Mouse (Mus musculus) liver, embryonic 18 days (tissue): ENCODE data around the gene Capn3. TPM values are rescaled to one million over a fixed set of nuclear protein-coding genes. Genes with fewer than 3 reads are reported as not detected.

Experiments
- polyA plus RNA-seq: library from polyadenylated mRNA; depleted of rRNA; stranded (reverse); fragments of >200 nt; gene quantifications from 2 replicates; pipeline ENCODE4 v1.2.3, GENCODE M21; 2012; rRNA removed

The Capn3 gene
- polyA plus RNA-seq, result 3.8 and 4.5 TPM in 2 replicates

GRCm38 (mm10) chr2:120455719-120456118, at the start of gene Capn3:
Gene Capn3 (plus strand): TSS chr2:120456019.

Other genes with a start within 250 kb of the Capn3 start
- gene Pla2g4e, start 210.7 kb upstream of the Capn3 start, polyA plus RNA-seq, result 0.01 TPM in 1 of 2 replicates, not detected in the other
- not detected in 2 replicates for gene Pla2g4d, start 166.8 kb upstream of the Capn3 start, polyA plus RNA-seq
- 0.01 TPM in 1 of 2 replicates, not detected in the other for gene Pla2g4f, start 141.9 kb upstream of the Capn3 start, polyA plus RNA-seq
- gene Vps39, start 102.9 kb upstream of the Capn3 start, polyA plus RNA-seq, result 8.4 and 9.4 TPM in 2 replicates
- gene Ganc, start 52.1 kb upstream of the Capn3 start, polyA plus RNA-seq, result 6.4 and 7.5 TPM in 2 replicates
- gene Tmem87a, start 51.9 kb upstream of the Capn3 start, polyA plus RNA-seq, result 6.5 and 6.6 TPM in 2 replicates
- 13.6 and 15.6 TPM in 2 replicates for gene Zfp106, start 107.8 kb downstream of the Capn3 start, polyA plus RNA-seq
- gene Snap23, start 111.7 kb downstream of the Capn3 start, polyA plus RNA-seq, result 15.6 and 16.6 TPM in 2 replicates
- gene Haus2, start 153.4 kb downstream of the Capn3 start, polyA plus RNA-seq, result 5.7 and 5.9 TPM in 2 replicates
- gene Lrrc57, start 153.5 kb downstream of the Capn3 start, polyA plus RNA-seq, result 8.0 and 8.2 TPM in 2 replicates
- 3.0 and 3.9 TPM in 2 replicates for gene Stard9, start 173.1 kb downstream of the Capn3 start, polyA plus RNA-seq